Mouse (Mus musculus): ENCODE measurements around the gene Medag. TPM values are rescaled to one million over a fixed set of nuclear protein-coding genes. Genes with fewer than 3 reads are reported as not detected.

Medag gene
- polyA plus RNA-seq, 1 experiment from 2014 or later, result 1.9 TPM

DNA sequence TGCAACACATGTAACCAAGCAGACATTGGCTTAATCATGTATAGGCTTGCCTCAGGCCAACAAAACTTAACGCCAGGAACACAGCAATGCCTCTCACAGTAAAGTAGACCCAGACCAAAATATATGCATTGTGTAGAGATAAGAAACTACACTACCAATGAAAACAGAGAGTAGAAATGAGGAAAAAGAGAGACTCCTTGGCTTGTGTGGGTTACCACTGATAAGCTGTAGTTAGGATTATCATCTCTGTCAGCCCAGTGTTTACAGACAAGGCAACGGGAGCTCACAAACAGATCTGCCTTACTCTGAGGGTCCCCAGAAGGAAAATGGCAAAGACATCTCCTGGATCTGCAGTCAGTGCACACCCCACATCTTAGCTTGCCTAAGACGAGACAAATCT is 25.0 kb downstream of the Medag start:
- WGBS, result 88% methylated on average over 3 of the region's 3 CpGs
- Histone ChIP-seq H3K9ac (replicated peaks) (no peak overlapping the region), H3K27me3 (0 out of 2 replicates have a peak, but pooled peaks cover 3% of the 10 kb centered on the region), H3K4me2 (replicated peaks) (no peak overlapping the region), H3K36me3 (no peaks in the 10 kb centered on the region), H3K4me3 (replicated peaks) (no peak overlapping the region), H3K4me1 (replicated peaks) (peaks cover 24% of the 10 kb centered on the region), H3K27ac (no peak overlapping the region), H3K9me3 (no peaks in the 10 kb centered on the region)
- no peak for ATAC-seq

DNA sequence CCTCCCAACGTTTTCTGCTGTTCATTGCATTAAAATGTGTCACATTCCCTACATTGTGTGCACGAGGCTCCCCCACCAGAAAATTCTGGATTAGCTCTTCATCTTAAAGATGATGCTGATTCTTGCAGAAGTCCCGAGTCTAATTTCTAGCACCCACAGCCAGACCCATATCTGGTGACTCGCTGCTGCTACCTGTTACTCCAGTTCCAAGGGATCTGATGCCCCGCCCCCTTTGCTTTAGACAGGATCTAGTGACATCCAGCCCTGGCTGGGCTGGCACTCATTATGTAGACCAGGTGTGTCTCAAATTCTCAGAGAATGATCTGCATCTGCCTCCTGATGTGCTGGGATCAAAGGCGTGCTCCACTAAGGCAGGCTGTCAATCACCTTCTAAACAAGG is 25.6 kb downstream of the Medag start:
- no peaks in the 10 kb centered on the region for H3K9me3 ChIP-seq
- no peaks in the 10 kb centered on the region for H3K36me3 ChIP-seq
- no peak overlapping the region for H3K4me3 ChIP-seq (replicated peaks)
- no peak overlapping the region for H3K9ac ChIP-seq (replicated peaks)
- H3K27ac ChIP-seq, result no peak overlapping the region
- no peak overlapping the region for H3K4me2 ChIP-seq (replicated peaks)
- peaks cover 31% of the 10 kb centered on the region for H3K4me1 ChIP-seq (replicated peaks)
- no peak for ATAC-seq
- WGBS, result 78% methylated on average over 6 of the region's 6 CpGs
- 0 out of 2 replicates have a peak, but pooled peaks cover 3% of the 10 kb centered on the region for H3K27me3 ChIP-seq

DNA sequence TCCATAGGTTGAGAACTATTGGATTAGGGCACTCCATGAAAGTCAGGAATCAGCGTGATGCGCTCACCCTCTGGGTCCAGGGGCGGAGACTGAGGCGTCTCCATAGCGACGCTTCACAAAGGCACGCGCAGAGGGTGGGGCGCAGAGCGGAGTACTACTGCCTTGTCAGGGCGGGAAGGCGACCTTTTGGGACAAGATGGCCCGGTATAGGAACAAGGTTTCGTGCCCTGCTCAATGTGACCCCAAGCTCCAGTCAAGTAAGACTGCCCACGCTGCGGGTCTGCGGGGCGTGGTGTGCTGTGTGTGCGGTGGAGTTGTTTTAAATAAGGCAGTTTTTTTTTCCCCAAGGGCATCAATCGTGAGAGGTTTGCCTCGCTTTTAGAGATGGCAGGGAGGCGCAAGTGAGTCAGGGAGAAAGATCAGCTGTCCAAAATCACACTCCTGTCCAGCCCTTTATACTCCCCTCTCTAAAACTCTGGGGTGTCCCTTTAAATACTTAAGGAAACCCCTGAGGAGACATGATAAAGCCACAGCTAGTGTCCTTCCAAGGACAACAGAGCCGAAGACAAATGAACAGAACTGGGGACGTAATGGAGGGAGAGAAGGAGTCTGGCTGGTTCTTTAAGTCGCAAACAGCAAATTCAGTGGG is 28.1 kb downstream of the Medag start, which contains the start of gene Tex26:
TSS of gene Tex26 (plus strand) at position 130 of the 649 bp plus-strand sequence.
- Histone ChIP-seq H3K27ac (peak within 1 kb of the TSS; percentile 97), H3K27me3 (no peaks in the 10 kb centered on the region), H3K9me3 (no peaks in the 10 kb centered on the region), H3K9ac (replicated peaks) (peak within 1 kb of the TSS; percentile 56), H3K4me2 (replicated peaks) (peak within 1 kb of the TSS; percentile 58), H3K36me3 (no peaks in the 10 kb centered on the region), H3K4me1 (replicated peaks) (peaks cover 44% of the 10 kb centered on the region), H3K4me3 (replicated peaks) (peak within 1 kb of the TSS; percentile 39)
- peak; percentile 89 for ATAC-seq
- WGBS, result under 1% methylated on average over 25 of the region's 25 CpGs

DNA sequence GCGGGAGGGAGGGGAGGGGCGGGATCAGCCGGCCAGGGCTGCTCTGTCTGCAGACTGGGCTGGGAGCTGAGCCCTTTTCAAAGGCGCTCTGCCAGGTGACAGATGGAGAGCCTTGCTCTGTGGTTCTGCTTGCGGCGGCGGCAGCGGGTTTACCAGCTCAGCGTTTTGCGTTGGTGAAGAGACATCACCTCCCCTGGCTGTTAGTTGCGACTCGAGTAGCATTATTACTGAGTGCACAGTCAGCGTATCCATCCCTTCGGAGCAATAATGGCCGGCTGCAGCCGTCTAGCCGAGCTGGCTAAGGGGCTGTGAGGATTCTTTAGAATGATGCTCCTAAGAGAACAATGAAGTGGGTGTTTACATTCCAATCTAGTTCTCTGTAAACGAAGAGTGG is 28.6 kb downstream of the Medag start:
- Histone ChIP-seq H3K36me3 (no peaks in the 10 kb centered on the region), H3K4me1 (replicated peaks) (peaks cover 44% of the 10 kb centered on the region), H3K9ac (replicated peaks) (peak overlapping the region; percentile 56), H3K27ac (peak overlapping the region; percentile 97), H3K4me2 (replicated peaks) (peak overlapping the region; percentile 58), H3K27me3 (no peaks in the 10 kb centered on the region), H3K9me3 (no peaks in the 10 kb centered on the region), H3K4me3 (replicated peaks) (peak overlapping the region; percentile 39)
- peak; percentile 84 for ATAC-seq
- WGBS, result 0% methylated on average over 18 of the region's 18 CpGs

DNA sequence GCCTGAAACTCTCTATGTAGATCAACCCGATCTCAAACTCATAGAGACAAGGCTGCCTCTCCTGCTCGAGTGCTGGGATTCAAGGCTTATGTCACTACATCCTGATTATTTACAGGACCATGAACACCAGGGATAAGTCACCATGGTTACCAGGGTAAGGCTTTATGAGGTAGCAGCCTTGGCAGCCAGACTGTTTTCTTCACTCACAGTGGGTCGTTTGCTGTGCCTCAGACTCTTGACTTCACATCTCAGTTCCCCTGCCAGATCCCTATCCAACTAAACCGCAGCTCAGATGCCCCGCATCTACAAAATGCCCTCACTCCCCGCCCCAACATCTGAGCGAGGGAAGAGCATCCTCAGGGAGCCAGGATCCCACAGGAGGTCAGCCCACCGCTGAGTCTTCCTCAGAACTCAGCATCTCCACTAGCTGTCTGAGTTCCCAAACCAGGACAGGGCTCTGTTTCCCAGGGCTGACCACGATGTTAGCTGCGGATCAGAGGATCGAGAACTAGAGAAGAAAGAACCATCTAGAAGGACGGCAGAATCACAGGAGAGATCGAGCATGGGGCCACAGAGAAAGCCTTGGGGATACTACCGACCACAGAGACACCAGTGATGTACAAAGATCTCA is 30.2 kb downstream of the Medag start:
- no peak overlapping the region; the same call in 1 of the 2 replicates for H3K4me2 ChIP-seq (replicated peaks)

DNA sequence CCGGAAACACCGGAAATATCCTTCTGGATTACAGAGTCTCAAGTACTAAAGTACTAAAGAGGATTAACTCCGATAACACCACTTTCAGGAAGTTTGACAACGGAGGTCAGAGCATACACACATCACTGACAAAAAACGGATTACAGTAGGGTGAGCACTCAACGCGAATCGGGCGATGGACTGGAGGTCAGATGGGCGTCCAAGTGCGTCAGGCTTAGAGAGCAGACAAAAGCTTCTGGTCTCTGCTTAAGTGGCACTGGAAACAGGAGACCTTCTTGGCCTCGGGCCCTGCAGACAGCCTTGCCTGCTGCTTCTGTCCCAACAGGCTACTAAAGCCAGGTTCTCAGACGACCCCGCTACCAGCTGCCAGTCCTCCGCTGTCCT is 30.7 kb downstream of the Medag start:
- H3K4me2 ChIP-seq (replicated peaks), result 0 out of 2 replicates have a peak overlapping the region, but pooled peaks have one; percentile 1
- H3K4me3 ChIP-seq (replicated peaks), result no peak overlapping the region
- peak overlapping the region; percentile 97 for H3K27ac ChIP-seq

More for the DNA sequence above, 30.2 kb downstream of the Medag start:
- Histone ChIP-seq H3K27me3 (no peaks in the 10 kb centered on the region), H3K9me3 (no peaks in the 10 kb centered on the region), H3K4me1 (replicated peaks) (peaks cover 44% of the 10 kb centered on the region), H3K9ac (replicated peaks) (no peak overlapping the region), H3K36me3 (no peaks in the 10 kb centered on the region), H3K4me3 (replicated peaks) (no peak overlapping the region), H3K27ac (peak overlapping the region; percentile 97)
- 0 out of 2 replicates have a peak, but pooled peaks have one; percentile 34 for ATAC-seq
- 31% methylated on average over 14 of the region's 14 CpGs for WGBS

DNA sequence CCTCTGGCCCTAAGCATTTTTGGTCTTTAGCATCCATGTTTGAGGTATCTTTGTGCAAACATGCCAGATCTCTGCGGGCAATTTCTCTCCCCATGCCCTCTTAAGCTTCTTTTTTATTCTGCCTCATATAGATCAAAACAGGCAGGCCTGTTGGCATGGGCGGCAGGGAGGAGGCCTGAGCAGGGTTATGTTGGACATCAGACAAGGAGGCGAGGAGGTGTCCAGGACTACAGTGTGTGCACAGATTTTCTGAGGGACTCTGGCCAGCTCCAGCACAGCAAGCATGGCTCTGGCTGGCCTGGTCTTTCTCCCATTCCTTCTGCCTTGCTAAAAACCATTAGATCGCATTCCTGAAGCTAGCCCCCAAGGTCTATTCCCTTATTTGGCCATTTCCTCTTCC is 32.9 kb downstream of the Medag start:
- no peak overlapping the region for H3K27ac ChIP-seq
- peaks cover 6% of the 10 kb centered on the region; the same call in 1 of the 2 replicates for H3K9me3 ChIP-seq
- no peak overlapping the region for H3K9ac ChIP-seq (replicated peaks)
- peaks cover 34% of the 10 kb centered on the region for H3K4me1 ChIP-seq (replicated peaks)
- no peaks in the 10 kb centered on the region for H3K27me3 ChIP-seq
- WGBS, result 82% methylated on average over 4 of the region's 4 CpGs
- no peak for ATAC-seq
- no peak overlapping the region for H3K4me3 ChIP-seq (replicated peaks)
- H3K36me3 ChIP-seq, result no peaks in the 10 kb centered on the region
- H3K4me2 ChIP-seq (replicated peaks), result no peak overlapping the region

More for the DNA sequence above, 30.7 kb downstream of the Medag start:
- ATAC-seq, result no peak
- WGBS, result 41% methylated on average over 15 of the region's 15 CpGs
- no peak overlapping the region for H3K9ac ChIP-seq (replicated peaks)
- H3K4me1 ChIP-seq (replicated peaks), result peaks cover 44% of the 10 kb centered on the region
- H3K36me3 ChIP-seq, result no peaks in the 10 kb centered on the region
- H3K9me3 ChIP-seq, result no peaks in the 10 kb centered on the region
- no peaks in the 10 kb centered on the region for H3K27me3 ChIP-seq

DNA sequence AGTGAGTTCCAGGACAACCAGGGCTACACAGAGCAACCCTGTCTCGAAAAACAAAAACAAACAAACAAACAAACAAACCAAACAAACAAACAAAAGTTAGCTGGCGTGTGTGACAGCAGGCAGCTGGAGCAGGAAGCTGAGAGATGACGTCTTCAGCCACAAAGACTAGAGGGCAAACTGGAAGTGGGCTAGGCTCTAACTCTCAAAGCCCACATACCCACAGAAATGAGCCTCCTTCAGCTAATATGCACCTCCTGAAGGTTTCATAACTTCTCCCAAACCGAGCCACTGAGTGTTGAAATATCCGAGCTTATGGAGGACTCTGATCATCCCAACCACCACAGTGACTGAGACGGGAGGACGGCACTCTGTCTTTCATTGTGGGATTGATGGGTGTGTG is 34.9 kb downstream of the Medag start:
- H3K4me1 ChIP-seq (replicated peaks), result peaks cover 20% of the 10 kb centered on the region
- H3K36me3 ChIP-seq, result no peaks in the 10 kb centered on the region
- no peak overlapping the region for H3K9ac ChIP-seq (replicated peaks)
- ATAC-seq, result no peak
- 91% methylated on average over 7 of the region's 7 CpGs for WGBS
- no peaks in the 10 kb centered on the region for H3K27me3 ChIP-seq
- no peak overlapping the region for H3K4me2 ChIP-seq (replicated peaks)
- no peak overlapping the region for H3K27ac ChIP-seq
- peaks cover 6% of the 10 kb centered on the region; the same call in 1 of the 2 replicates for H3K9me3 ChIP-seq
- H3K4me3 ChIP-seq (replicated peaks), result no peak overlapping the region

DNA sequence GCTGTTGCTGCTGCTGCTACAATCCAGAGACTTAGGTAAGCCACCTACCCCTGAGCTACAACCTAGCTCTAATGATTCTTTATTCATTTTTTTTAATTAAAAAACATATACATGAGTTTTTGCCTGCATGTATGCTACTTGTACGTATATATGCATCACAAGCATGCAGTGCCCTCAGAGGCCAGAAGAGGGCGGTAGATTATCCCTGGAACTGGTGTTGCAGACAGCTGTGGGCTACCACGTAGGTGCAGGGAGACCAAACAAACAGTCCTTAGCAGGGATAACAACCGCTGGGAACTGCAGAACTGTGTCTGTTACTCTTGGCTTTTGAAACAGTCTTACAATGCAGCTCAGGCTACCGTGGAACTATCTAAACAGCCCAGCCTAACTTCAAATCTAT is 36.2 kb downstream of the Medag start:
- Histone ChIP-seq H3K4me3 (replicated peaks) (no peak overlapping the region), H3K4me1 (replicated peaks) (0 out of 2 replicates have a peak, but pooled peaks cover 9% of the 10 kb centered on the region), H3K9ac (replicated peaks) (no peak overlapping the region), H3K4me2 (replicated peaks) (no peak overlapping the region), H3K36me3 (no peaks in the 10 kb centered on the region), H3K9me3 (peaks cover 6% of the 10 kb centered on the region; the same call in 1 of the 2 replicates), H3K27me3 (no peaks in the 10 kb centered on the region), H3K27ac (no peak overlapping the region)
- WGBS, result 86% methylated on average over 5 of the region's 5 CpGs
- no peak for ATAC-seq

DNA sequence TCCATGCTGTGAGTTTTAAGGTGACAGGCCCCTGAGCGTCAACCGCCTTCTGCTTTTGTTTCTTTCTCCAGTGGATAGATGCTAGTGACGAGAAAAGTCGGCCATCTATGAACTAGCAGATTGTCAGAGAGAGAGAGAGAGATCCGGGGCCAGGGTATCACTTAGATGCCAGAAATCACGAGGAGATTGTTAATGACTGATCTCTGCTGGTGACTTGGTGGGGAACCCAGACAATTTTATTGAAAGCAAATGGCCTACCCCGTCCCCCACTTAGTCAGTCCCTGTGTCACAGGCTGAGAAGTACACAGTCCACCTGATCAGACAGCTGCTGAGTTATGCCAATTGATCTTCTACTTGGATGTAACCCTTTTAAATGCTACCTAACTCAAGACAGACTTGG is 37.9 kb downstream of the Medag start:
- WGBS, result 88% methylated on average over 7 of the region's 7 CpGs
- H3K4me2 ChIP-seq (replicated peaks), result no peak overlapping the region
- 0 out of 2 replicates have a peak, but pooled peaks cover 3% of the 10 kb centered on the region for H3K4me1 ChIP-seq (replicated peaks)
- H3K27ac ChIP-seq, result no peak overlapping the region
- no peaks in the 10 kb centered on the region for H3K36me3 ChIP-seq
- no peak for ATAC-seq
- no peak overlapping the region for H3K4me3 ChIP-seq (replicated peaks)
- H3K9ac ChIP-seq (replicated peaks), result no peak overlapping the region
- H3K27me3 ChIP-seq, result no peaks in the 10 kb centered on the region
- H3K9me3 ChIP-seq, result peaks cover 6% of the 10 kb centered on the region; the same call in 1 of the 2 replicates

DNA sequence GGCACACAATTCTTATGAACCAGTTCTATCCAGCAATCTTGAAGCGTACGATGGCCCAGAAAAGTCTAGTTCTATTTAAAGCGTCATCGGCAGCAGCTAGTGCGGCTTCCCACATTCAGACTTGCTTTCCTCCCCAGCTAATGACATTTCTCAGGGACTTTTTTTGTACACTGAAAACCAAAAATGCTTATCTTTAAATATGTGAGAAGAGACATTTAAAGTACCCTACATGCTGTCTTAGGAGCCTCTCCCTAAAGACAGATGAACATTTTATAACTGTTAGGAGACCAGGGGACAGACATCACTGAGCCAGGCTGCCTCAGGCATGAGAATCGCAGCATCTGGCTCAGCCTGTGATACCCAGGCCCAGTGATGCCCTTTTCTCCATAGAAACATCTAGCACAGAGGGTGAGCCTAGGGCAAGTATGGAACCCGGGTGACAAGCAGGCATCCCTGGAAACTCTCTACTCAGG is 39.7 kb downstream of the Medag start:
- Histone ChIP-seq H3K9ac (replicated peaks) (no peak overlapping the region), H3K36me3 (no peaks in the 10 kb centered on the region), H3K27me3 (no peaks in the 10 kb centered on the region), H3K27ac (no peak overlapping the region), H3K4me2 (replicated peaks) (no peak overlapping the region), H3K9me3 (peaks cover 6% of the 10 kb centered on the region; the same call in 1 of the 2 replicates), H3K4me3 (replicated peaks) (no peak overlapping the region), H3K4me1 (replicated peaks) (no peaks in the 10 kb centered on the region)
- WGBS, result 91% methylated on average over 7 of the region's 7 CpGs
- no peak for ATAC-seq

DNA sequence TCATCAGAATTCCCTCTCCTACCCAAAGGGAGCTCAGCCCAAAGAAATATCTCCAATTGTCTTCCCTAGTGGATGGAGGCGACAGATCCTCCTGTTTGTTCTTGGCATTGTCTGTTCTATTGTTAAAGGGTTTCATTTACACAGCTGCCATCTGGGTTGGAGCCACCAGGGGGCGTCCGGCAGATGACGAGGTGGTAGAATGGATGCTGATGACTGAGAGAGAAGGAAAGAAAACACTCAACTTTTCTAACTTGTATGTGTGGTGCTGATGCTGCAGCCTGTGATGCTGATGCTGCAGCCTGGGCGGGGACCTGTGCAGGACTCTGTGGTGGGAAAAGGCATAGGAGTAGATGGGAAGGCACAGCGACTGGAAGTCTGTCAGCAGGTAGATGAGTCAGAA is 42.7 kb downstream of the Medag start:
- Histone ChIP-seq H3K4me2 (replicated peaks) (no peak overlapping the region), H3K27ac (no peak overlapping the region), H3K4me1 (replicated peaks) (peaks cover 9% of the 10 kb centered on the region; the same call in 1 of the 2 replicates), H3K9ac (replicated peaks) (no peak overlapping the region), H3K36me3 (no peaks in the 10 kb centered on the region), H3K9me3 (no peaks in the 10 kb centered on the region), H3K27me3 (no peaks in the 10 kb centered on the region), H3K4me3 (replicated peaks) (no peak overlapping the region)
- no peak for ATAC-seq
- WGBS, result 29% methylated on average over 6 of the region's 6 CpGs
